Comparison of ENCODE assay signal across 8 mouse cellular contexts in the genomic region with DNA sequence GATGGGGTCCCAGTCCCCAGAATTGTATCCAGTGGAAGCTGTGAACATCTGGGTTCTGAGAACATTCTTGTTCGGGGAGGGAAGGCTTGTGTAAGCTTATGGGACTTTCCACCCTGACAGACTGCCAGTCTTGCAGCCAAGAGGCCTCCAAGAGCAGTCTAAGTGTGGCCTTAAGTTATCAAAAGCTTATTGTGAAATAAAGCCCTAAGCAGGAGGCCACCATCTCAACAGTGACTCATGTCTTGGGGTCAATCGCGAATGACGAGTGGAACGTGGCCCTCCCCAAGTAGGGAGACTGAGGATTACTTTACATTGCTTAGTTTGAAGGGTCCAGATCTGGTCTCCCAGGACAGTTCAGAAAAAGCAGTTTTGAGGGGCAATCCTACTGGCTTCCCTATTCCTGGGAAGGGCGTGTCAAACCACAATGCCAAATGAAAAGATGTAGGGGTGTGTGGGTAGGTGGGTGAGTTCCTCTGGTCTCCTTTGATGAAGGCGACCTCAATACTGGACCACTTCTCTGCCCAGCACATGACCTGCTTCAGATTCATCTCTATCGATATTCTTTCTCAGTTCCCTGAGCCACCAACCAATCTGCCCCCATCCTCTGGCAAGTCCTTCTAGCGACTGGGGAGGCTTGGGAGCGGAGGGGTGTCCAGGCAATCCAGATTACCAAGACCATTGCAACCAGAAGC. TPM values are rescaled to one million over a fixed set of nuclear protein-coding genes. Genes with fewer than 3 reads are reported as not detected.
A peak's percentile ranks its signal among the peaks of the same experiment; 100 is the strongest.
DNase-seq lines count a peak whose midpoint lies in the region; ATAC-seq and TF ChIP-seq lines count a peak whose summit lies in the region.

A gene (plus strand): TSS at position 635 of the 692 bp plus-strand sequence.

- DNase-seq in neural tube, embryonic 11.5 days (ENCODE audit: low spot score) = no peak
- DNase-seq in neural tube, embryonic 10.5 days (ENCODE audit: extremely low spot score, low spot score) = no peak
- DNase-seq in right cerebral cortex, adult 2 months (ENCODE audit: low spot score in 2 of 2) = no peak
- no peak for DNase-seq in kidney, adult 18-20 months

- H3K9me3 ChIP-seq in neural tube, embryonic 11.5 days (ENCODE audit: control insufficient read depth, low read length) = no peaks in the 10 kb centered on the region
- H3K9me3 ChIP-seq in forebrain, embryonic 16.5 days (ENCODE audit: control insufficient read depth, low read length) = no peaks in the 10 kb centered on the region
- no peaks in the 10 kb centered on the region for H3K9me3 ChIP-seq in hindbrain, embryonic 12.5 days (replicated peaks)
- H3K9me3 ChIP-seq in liver, embryonic 15.5 days (replicated peaks) = no peaks in the 10 kb centered on the region

- no peaks in the 10 kb centered on the region for H3K27me3 ChIP-seq in neural tube, embryonic 11.5 days (ENCODE audit: control insufficient read depth, insufficient read depth, low read length)
- no peaks in the 10 kb centered on the region for H3K27me3 ChIP-seq in forebrain, embryonic 16.5 days (replicated peaks; ENCODE audit: control insufficient read depth, insufficient read depth, low read length)
- H3K27me3 ChIP-seq in hindbrain, embryonic 12.5 days = no peaks in the 10 kb centered on the region
- H3K27me3 ChIP-seq in liver, embryonic 15.5 days = peaks cover 28% of the 10 kb centered on the region
- peaks cover 7% of the 10 kb centered on the region for H3K27me3 ChIP-seq in small intestine, adult 2 months (ENCODE audit: control insufficient read depth, insufficient read depth, low read length)

- TF ChIP-seq POLR2A in small intestine, adult 2 months (IDR thresholded peaks at IDR 0.05; ENCODE audit: low read depth, low read length) = no peak

- H3K4me2 ChIP-seq in neural tube, embryonic 11.5 days (ENCODE audit: low read depth) = peak within 1 kb of the TSS; percentile 81
- H3K4me2 ChIP-seq in forebrain, embryonic 16.5 days (ENCODE audit: low read length) = peak within 1 kb of the TSS; percentile 62
- H3K4me2 ChIP-seq in hindbrain, embryonic 12.5 days (replicated peaks) = peak within 1 kb of the TSS; percentile 67
- H3K4me2 ChIP-seq in liver, embryonic 15.5 days = peak within 1 kb of the TSS; percentile 27; the same call in 1 of the 2 replicates

- H3K9ac ChIP-seq in neural tube, embryonic 11.5 days (ENCODE audit: low read length) = peak within 1 kb of the TSS; percentile 93
- H3K9ac ChIP-seq in forebrain, embryonic 16.5 days (replicated peaks; ENCODE audit: low read depth, low read length) = peak within 1 kb of the TSS; percentile 99
- H3K9ac ChIP-seq in hindbrain, embryonic 12.5 days = peak within 1 kb of the TSS; percentile 96
- no peak within 1 kb of the TSS for H3K9ac ChIP-seq in liver, embryonic 15.5 days

- no peak for TF ChIP-seq CTCF in small intestine, adult 2 months (IDR thresholded peaks at IDR 0.05; ENCODE audit: extremely low read depth, insufficient read length, insufficient replicate concordance, low read depth, low read length)

- H3K4me1 ChIP-seq in neural tube, embryonic 11.5 days (ENCODE audit: control insufficient read depth, insufficient read depth, low read length) = peaks cover 11% of the 10 kb centered on the region
- peaks cover 27% of the 10 kb centered on the region for H3K4me1 ChIP-seq in forebrain, embryonic 16.5 days (replicated peaks; ENCODE audit: control insufficient read depth, insufficient read depth, low read length)
- peaks cover 25% of the 10 kb centered on the region for H3K4me1 ChIP-seq in hindbrain, embryonic 12.5 days
- H3K4me1 ChIP-seq in liver, embryonic 15.5 days (replicated peaks) = no peaks in the 10 kb centered on the region
- H3K4me1 ChIP-seq in small intestine, adult 2 months (ENCODE audit: control insufficient read depth, insufficient read depth, insufficient read length, low read length) = peaks cover 2% of the 10 kb centered on the region; the same call in 1 of the 2 replicates

- no peak for ATAC-seq in neural tube, embryonic 11.5 days (ENCODE audit: insufficient read depth, low FRiP score, low TSS enrichment)
- ATAC-seq in forebrain, embryonic 16.5 days = no peak
- no peak for ATAC-seq in hindbrain, embryonic 12.5 days (ENCODE audit: low FRiP score)
- ATAC-seq in liver, embryonic 15.5 days (ENCODE audit: insufficient read depth) = no peak

- H3K27ac ChIP-seq in neural tube, embryonic 11.5 days (ENCODE audit: low read depth, low read length) = peak within 1 kb of the TSS; percentile 94
- peak within 1 kb of the TSS; percentile 97 for H3K27ac ChIP-seq in forebrain, embryonic 16.5 days (ENCODE audit: low read length)
- peak within 1 kb of the TSS; percentile 98 for H3K27ac ChIP-seq in hindbrain, embryonic 12.5 days
- no peak within 1 kb of the TSS for H3K27ac ChIP-seq in liver, embryonic 15.5 days (replicated peaks)
- H3K27ac ChIP-seq in small intestine, adult 2 months (ENCODE audit: insufficient read depth, low read depth, low read length) = no peak within 1 kb of the TSS

- H3K36me3 ChIP-seq in neural tube, embryonic 11.5 days (ENCODE audit: control insufficient read depth, insufficient read depth, low read length) = no peaks in the 10 kb centered on the region
- no peaks in the 10 kb centered on the region for H3K36me3 ChIP-seq in forebrain, embryonic 16.5 days (ENCODE audit: control insufficient read depth, insufficient read depth)
- H3K36me3 ChIP-seq in hindbrain, embryonic 12.5 days = peaks cover under 1% of the 10 kb centered on the region; the same call in 1 of the 2 replicates
- H3K36me3 ChIP-seq in liver, embryonic 15.5 days (replicated peaks) = no peaks in the 10 kb centered on the region
- H3K36me3 ChIP-seq in small intestine, adult 2 months (ENCODE audit: control insufficient read depth, insufficient read depth, low read length) = no peaks in the 10 kb centered on the region

- peak within 1 kb of the TSS; percentile 72 for H3K4me3 ChIP-seq in neural tube, embryonic 11.5 days (ENCODE audit: low read depth, low read length)
- peak within 1 kb of the TSS; percentile 94 for H3K4me3 ChIP-seq in forebrain, embryonic 16.5 days (replicated peaks; ENCODE audit: low read length)
- peak within 1 kb of the TSS; percentile 83 for H3K4me3 ChIP-seq in hindbrain, embryonic 12.5 days
- H3K4me3 ChIP-seq in liver, embryonic 15.5 days (replicated peaks) = peak within 1 kb of the TSS; percentile 10; the same call in 1 of the 2 replicates
- peak within 1 kb of the TSS; percentile 48 for H3K4me3 ChIP-seq in small intestine, adult 2 months (ENCODE audit: low read depth, low read length)

- 41% methylated on average over 10 of the region's 10 CpGs for WGBS in neural tube, embryonic 11.5 days
- WGBS in forebrain, embryonic 16.5 days = 35% methylated on average over 10 of the region's 10 CpGs
- WGBS in hindbrain, embryonic 12.5 days = 34% methylated on average over 10 of the region's 10 CpGs
- 32% methylated on average over 10 of the region's 10 CpGs for WGBS in liver, embryonic 15.5 days (ENCODE audit: insufficient replicate concordance)
- whole genome bisulfite sequencing in small intestine, adult 2 months = 36% methylated on average over 10 of the region's 10 CpGs

RNA-seq across cellular contexts. Expression of the gene that starts here (rescaled TPM):
- polyA plus RNA-seq in neural tube, embryonic 11.5 days (2014; fragmentation: Nextera tagmentation; extraction: Ambion mirVana) = 89.0 and 99.0 TPM in 2 replicates
- polyA plus RNA-seq in forebrain, embryonic 16.5 days (2015; fragmentation: Nextera tagmentation; extraction: Ambion mirVana) = 255 and 277 TPM in 2 replicates
- 164 and 171 TPM in 2 replicates for polyA plus RNA-seq in hindbrain, embryonic 12.5 days (2016; fragmentation: Nextera tagmentation; extraction: Ambion mirVana)
- 1.6 and 1.9 TPM in 2 replicates for polyA plus RNA-seq in liver, embryonic 15.5 days (2015; fragmentation: Nextera tagmentation; extraction: Ambion mirVana)
- 2.0 and 3.2 TPM in 2 replicates for polyA plus RNA-seq in small intestine, adult 2 months (2012; rRNA removed)

Comparison
In these comparisons a context has a peak if more than half of its experiments do, and no peak if none do; other contexts are left out.
1. RNA of the gene that starts here (polyA plus RNA-seq): 255 to 277 TPM in forebrain, embryonic 16.5 days, 164 to 171 TPM in hindbrain, embryonic 12.5 days and 89.0 to 99.0 TPM in neural tube, embryonic 11.5 days; 2.0 to 3.2 TPM in small intestine, adult 2 months and 1.6 to 1.9 TPM in liver, embryonic 15.5 days; every median in the first group is over 10 times any median in the second.
2. H3K27ac ChIP-seq: peak in neural tube, embryonic 11.5 days (single experiment), forebrain, embryonic 16.5 days (single experiment) and hindbrain, embryonic 12.5 days (single experiment); none in liver, embryonic 15.5 days (single experiment) and small intestine, adult 2 months (single experiment).
3. H3K4me2 ChIP-seq: peak in every context shown above with its lines; median percentile 81 in neural tube, embryonic 11.5 days; 67 in hindbrain, embryonic 12.5 days; 62 in forebrain, embryonic 16.5 days; 27 in liver, embryonic 15.5 days.
4. H3K4me3 ChIP-seq: peak in every context shown above with its lines; median percentile 94 in forebrain, embryonic 16.5 days; 83 in hindbrain, embryonic 12.5 days; 72 in neural tube, embryonic 11.5 days; 48 in small intestine, adult 2 months; 10 in liver, embryonic 15.5 days.